Mouse (Mus musculus) midbrain, embryonic 10.5 days (tissue): ENCODE measurements around the gene Arhgef11. TPM values are rescaled to one million over a fixed set of nuclear protein-coding genes. Genes with fewer than 3 reads are reported as not detected.
"Not testable (repeated sequence)": the region's sequence is repeated elsewhere in the genome, so short reads cannot be mapped to it uniquely, and the experiment has no call there.

ENCODE experiments used
- DNase-seq: peaks from one replicate; pipeline ENCODE4 v3.0.0-alpha.2; 2017; ENCODE audit warnings: low spot score
- H3K27ac ChIP-seq: fragments of 300-500 bp; sonication (generic); replicated peaks from 2 replicates; pipeline ENCODE4 v1.5.1; 2016; ENCODE audit warnings: mild to moderate bottlenecking
- H3K27me3 ChIP-seq: fragments of 300-500 bp; sonication (generic); 2 replicates; pipeline ENCODE4 v1.6.1; 2016; ENCODE audit warnings: low read depth, mild to moderate bottlenecking; ENCODE audit not compliant: poor library complexity, severe bottlenecking
- H3K36me3 ChIP-seq: fragments of 300-500 bp; sonication (generic); 2 replicates; pipeline ENCODE4 v1.6.1; 2016; ENCODE audit warnings: mild to moderate bottlenecking, moderate library complexity
- H3K4me1 ChIP-seq: fragments of 300-500 bp; sonication (generic); 2 replicates; pipeline ENCODE4 v1.6.1; 2016
- H3K4me3 ChIP-seq: fragments of 300-500 bp; sonication (generic); 2 replicates; pipeline ENCODE4 v1.5.1; 2016; ENCODE audit warnings: mild to moderate bottlenecking, moderate library complexity
- H3K9me3 ChIP-seq: fragments of 300-500 bp; sonication (generic); replicated peaks from 2 replicates; pipeline ENCODE4 v1.6.1; 2016; ENCODE audit warnings: mild to moderate bottlenecking
- WGBS: fragments of 180-500 bp; shearing (Covaris S2); methylation state at CpG from one replicate; pipeline ENCODE4 v1.1.7; 2016; 5-methylcytosine and 5-hydroxymethylcytosine counted together
- polyA plus RNA-seq: library from polyadenylated mRNA; unstranded; fragments of >200 nt; fragmentation: Nextera tagmentation; extraction: Ambion mirVana; gene quantifications from 2 replicates; pipeline ENCODE4 v1.2.1, GENCODE M21; 2016

Arhgef11 gene
- 12.9 and 15.5 TPM in 2 replicates for polyA plus RNA-seq

DNA sequence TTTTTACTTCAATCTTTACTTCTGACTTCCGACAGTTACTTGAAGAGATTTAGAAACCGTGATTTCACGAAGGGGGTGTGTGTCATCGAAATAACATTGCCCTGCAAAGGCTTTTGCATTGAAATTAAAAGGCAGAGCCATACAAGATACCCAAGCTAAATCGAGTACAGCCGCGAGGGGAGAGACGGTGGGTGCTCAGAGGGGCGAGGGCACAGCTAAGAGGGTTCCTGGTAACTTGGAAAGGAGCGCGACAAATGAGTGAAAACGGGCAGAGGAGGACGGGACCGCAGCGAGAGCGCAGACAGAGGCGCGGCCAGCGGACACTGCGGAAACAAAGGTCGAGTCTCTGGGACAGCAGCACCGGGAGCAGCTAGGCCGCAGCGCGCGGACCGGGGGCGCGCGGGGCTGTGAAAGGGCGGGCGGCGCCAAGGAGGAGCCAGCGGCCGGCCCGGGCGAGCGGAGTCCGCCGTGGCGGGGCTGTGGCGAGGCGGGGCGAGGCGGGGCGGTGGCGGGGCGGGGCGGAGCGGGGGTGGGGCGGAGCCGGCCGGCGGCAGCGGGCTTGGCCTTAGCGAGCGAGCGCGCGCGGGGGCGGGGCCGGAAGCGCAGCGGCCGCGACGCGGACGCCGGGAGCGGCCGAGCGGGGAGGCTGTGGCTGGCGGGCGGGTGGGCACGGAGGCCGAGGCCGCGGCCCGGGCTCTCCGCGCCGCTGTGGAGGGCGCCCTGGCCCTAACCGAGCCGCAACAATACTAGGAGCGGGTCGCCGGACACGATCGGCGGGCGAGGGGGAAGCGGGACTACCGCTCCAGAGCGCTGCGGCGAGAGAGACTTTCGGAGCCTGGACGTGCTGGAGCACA, at the start of gene Arhgef11:
Arhgef11 (plus strand) TSS at position 603 of the 854 bp plus-strand sequence.
- Histone ChIP-seq H3K4me1 (peaks cover 45% of the 10 kb centered on the region), H3K27me3 (peaks cover 5% of the 10 kb centered on the region; the same call in 1 of the 2 replicates), H3K4me3 (peak within 1 kb of the TSS; percentile 82), H3K36me3 (no peaks in the 10 kb centered on the region), H3K27ac (peak within 1 kb of the TSS; percentile 91), H3K9me3 (no peaks in the 10 kb centered on the region)
- DNase-seq: peak; percentile 88
- under 1% methylated on average over 101 of the region's 101 CpGs for WGBS

DNA sequence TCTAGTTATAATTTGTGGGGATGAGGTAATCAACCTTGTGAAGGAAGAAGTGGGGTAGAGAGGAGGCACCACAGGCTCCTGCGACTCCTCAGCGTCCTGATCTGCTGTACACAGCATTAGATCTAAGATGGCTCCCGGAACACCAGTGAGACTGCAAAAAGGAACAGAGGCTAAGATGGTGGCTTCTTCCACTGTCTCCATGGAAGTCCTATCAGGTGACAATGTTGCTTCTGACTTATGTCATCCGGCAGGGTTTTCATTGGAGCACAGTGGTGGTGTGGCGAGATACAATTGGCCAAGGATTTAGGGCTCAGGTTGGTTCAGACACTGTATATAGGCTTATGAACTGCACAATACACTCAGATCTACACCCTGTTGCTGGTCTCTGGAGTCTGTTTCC, 48.7 kb upstream of the Arhgef11 start:
- Histone ChIP-seq H3K9me3 (no peaks in the 10 kb centered on the region), H3K36me3 (no peaks in the 10 kb centered on the region), H3K27me3 (no peaks in the 10 kb centered on the region), H3K27ac (no peak overlapping the region), H3K4me3 (no peak overlapping the region), H3K4me1 (peaks cover 18% of the 10 kb centered on the region)
- no peak for DNase-seq
- WGBS: 93% methylated on average over 5 of the region's 5 CpGs

DNA sequence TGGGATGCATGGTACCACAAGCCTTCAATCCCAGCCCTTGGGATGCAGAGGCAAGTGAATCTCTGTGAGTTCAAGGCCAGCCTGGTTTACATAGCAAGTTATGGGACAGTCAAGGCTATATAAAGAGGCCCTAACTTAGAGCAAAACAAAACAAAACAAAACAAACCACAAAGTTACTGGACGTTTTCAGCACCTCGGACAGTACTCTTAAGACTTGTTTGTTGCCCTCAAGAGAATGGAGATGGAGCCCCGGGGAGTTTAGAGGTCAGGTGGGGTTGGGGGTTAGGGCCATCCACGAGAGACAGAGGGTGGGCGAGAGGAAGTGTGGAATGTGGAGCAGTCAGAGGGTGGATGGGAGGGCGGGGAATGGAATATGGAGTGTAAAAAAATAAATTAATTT, 41.6 kb upstream of the Arhgef11 start:
- no peak for DNase-seq
- H3K27me3 ChIP-seq: no peaks in the 10 kb centered on the region
- no peaks in the 10 kb centered on the region for H3K36me3 ChIP-seq
- H3K27ac ChIP-seq: no peak overlapping the region
- H3K4me3 ChIP-seq: no peak overlapping the region
- peaks cover 7% of the 10 kb centered on the region; the same call in 1 of the 2 replicates for H3K9me3 ChIP-seq
- H3K4me1 ChIP-seq: no peaks in the 10 kb centered on the region
- 31% methylated on average over 6 of the region's 6 CpGs for WGBS

DNA sequence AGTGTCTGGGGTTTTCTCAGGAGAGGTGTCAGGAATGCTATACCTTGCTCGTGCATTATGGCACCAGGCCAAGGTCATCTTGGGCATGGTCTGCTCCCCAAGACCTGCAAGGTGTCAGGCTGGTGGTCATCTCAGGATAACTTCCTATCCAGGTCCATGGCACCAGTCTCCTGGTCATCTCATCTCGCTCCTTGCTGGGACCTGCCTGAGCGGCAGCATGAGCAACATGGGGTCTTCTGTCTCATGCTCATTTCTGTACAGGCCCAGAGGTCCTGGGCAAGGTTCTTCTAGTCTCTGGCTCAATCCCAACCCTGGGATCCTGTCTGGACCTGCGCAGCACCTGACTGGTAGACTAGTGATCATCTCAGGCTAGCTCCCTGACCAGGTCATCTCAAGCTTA, 35.1 kb upstream of the Arhgef11 start:
- 95% methylated on average over 4 of the region's 4 CpGs for WGBS
- Histone ChIP-seq H3K27ac (no peak overlapping the region), H3K4me3 (no peak overlapping the region), H3K4me1 (no peaks in the 10 kb centered on the region), H3K27me3 (no peaks in the 10 kb centered on the region), H3K9me3 (peaks cover 14% of the 10 kb centered on the region; the same call in 1 of the 2 replicates), H3K36me3 (no peaks in the 10 kb centered on the region)
- DNase-seq: no peak

DNA sequence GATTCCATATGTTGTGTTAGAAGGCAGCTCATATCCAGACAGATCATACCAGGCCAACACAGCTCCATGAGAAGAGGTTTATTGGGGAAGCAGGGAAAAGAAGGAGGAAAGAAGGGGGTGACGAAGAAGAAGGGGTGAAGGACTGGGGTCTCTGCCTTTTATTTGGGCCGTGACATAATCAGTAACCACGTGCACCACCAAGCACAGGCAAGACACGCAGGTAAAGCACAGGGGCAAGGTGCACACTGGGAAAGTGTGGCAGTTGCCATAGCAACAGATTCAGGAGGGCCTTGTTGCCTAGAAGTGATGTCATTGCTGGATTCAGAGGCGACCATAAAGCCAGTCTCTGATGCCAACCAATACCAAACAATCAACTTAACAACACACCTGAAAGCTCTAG, 23.6 kb upstream of the Arhgef11 start:
- Histone ChIP-seq H3K9me3 (peaks cover 3% of the 10 kb centered on the region; the same call in 1 of the 2 replicates), H3K27ac (no peak overlapping the region), H3K4me3 (no peak overlapping the region), H3K4me1 (no peaks in the 10 kb centered on the region), H3K36me3 (no peaks in the 10 kb centered on the region), H3K27me3 (no peaks in the 10 kb centered on the region)
- no peak for DNase-seq
- 81% methylated on average over 5 of the region's 5 CpGs for WGBS

DNA sequence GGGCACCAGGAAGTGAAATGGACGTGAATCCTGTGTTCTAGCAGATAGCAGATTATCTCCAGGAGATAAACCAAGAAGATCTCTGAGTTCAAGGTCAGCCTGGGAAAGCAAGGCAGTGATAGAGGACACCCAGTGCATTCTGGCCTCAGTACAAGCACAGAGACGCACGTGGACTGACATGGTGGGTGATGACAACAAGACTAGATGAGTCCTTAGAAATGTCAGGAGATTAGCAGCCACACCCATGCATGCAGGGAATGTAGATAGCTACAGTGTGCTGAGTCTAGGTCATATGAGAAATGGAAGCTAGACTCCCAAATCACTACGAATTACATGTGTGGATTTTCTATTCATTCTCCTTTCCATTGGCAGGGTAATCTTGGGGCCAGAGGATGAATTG, 22.0 kb upstream of the Arhgef11 start:
- H3K9me3 ChIP-seq: peaks cover 15% of the 10 kb centered on the region
- not testable (repeated sequence) for DNase-seq, H3K27me3 ChIP-seq, H3K27ac ChIP-seq, H3K4me3 ChIP-seq, H3K4me1 ChIP-seq, H3K36me3 ChIP-seq
- 83% methylated on average over 4 of the region's 4 CpGs for WGBS

DNA sequence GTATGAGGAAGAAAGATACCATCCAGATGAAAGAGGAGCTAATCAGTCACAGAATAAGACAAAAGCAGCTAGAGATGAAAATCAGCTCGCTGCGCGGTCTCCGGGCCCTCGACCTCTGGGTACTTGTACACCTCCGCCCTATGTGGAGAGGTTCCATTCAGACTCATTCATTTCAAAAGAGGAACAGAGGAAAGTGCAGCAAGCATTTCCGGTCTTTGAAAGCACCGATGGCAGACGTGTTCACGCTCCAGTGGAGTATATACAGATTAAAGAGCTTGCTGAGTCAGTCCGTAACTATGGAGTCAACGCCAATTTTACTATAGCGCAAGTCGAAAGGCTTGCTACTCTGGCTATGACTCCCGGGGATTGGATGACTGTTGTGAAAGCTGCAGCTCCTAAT, 16.3 kb upstream of the Arhgef11 start:
- WGBS: 92% methylated on average over 15 of the region's 15 CpGs
- H3K9me3 ChIP-seq: peaks cover 56% of the 10 kb centered on the region
- H3K36me3 ChIP-seq, DNase-seq, H3K4me1 ChIP-seq, H3K27me3 ChIP-seq, H3K27ac ChIP-seq, H3K4me3 ChIP-seq: not testable (repeated sequence)

DNA sequence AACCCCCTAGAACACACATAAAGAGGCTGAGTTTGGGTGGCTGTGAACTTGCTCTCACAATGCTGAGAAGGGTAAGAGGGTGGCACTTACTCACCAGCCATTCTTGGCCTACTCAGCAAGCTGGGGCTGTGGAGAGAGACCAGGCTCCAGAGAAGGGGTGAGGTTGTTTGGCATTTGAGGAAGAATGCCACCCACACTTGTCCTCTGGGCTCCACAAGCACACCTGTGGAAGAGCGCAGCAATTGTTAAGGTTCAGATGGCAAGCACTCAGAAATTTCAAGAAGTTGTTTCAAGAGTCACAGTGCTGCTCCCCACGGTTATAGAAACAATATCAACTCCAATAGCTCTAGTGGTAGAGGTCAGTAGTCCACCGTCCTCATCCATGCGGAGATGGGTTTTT, 1.0 kb upstream of the Arhgef11 start:
- no peaks in the 10 kb centered on the region for H3K36me3 ChIP-seq
- peak overlapping the region; percentile 82 for H3K4me3 ChIP-seq
- peaks cover 43% of the 10 kb centered on the region for H3K4me1 ChIP-seq
- no peaks in the 10 kb centered on the region for H3K9me3 ChIP-seq
- DNase-seq: no peak
- 69% methylated on average over 4 of the region's 4 CpGs for WGBS
- H3K27ac ChIP-seq: peak overlapping the region; percentile 91
- peaks cover 5% of the 10 kb centered on the region; the same call in 1 of the 2 replicates for H3K27me3 ChIP-seq

DNA sequence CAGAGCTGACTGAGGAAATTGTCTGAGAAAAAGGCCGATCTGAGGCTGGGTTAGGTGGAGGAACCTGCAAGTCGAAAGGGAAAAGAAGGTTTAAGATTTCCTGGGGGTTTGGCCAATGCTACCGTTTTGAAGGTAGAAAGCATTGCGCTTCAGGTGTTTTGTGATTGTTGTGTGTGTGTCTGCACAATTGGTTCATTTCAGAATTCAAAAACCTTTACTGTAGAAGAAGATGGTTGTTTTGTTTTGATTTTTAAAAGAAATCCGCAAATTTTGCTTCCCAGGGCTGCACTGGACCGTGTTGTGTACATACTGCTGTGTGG, 412 bp downstream of the Arhgef11 start:
- DNase-seq: no peak
- Histone ChIP-seq H3K36me3 (peaks cover 4% of the 10 kb centered on the region; the same call in 1 of the 2 replicates), H3K27me3 (peaks cover 5% of the 10 kb centered on the region; the same call in 1 of the 2 replicates), H3K4me1 (peaks cover 45% of the 10 kb centered on the region), H3K9me3 (no peaks in the 10 kb centered on the region), H3K4me3 (peak overlapping the region; percentile 82), H3K27ac (peak overlapping the region; percentile 91)
- 2% methylated on average over 6 of the region's 6 CpGs for WGBS

DNA sequence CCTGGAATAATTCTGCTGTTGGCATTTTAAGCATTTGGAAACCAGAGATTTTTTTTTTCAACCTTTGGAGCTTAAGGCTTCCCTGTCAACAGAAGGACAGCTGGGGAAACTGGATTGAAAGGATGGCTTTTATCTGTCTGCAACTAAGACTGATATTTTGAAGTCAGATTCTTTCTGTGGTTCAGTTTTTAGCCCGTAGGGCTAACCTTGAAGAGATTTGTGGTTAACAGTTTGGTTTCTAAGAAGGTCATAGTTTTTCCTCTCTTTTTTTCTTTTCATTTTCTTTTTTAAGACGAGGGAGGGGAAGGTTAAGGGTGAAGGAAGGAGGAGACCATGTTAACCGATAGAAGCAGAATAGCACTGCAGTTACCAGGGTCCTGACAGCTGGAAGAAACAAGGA, 881 bp downstream of the Arhgef11 start:
- H3K27ac ChIP-seq: peak overlapping the region; percentile 91
- peaks cover 45% of the 10 kb centered on the region for H3K4me1 ChIP-seq
- WGBS: 12% methylated on average over 3 of the region's 3 CpGs
- DNase-seq: no peak
- peak overlapping the region; percentile 82 for H3K4me3 ChIP-seq
- peaks cover 5% of the 10 kb centered on the region; the same call in 1 of the 2 replicates for H3K27me3 ChIP-seq
- no peaks in the 10 kb centered on the region for H3K9me3 ChIP-seq
- peaks cover 8% of the 10 kb centered on the region; the same call in 1 of the 2 replicates for H3K36me3 ChIP-seq

DNA sequence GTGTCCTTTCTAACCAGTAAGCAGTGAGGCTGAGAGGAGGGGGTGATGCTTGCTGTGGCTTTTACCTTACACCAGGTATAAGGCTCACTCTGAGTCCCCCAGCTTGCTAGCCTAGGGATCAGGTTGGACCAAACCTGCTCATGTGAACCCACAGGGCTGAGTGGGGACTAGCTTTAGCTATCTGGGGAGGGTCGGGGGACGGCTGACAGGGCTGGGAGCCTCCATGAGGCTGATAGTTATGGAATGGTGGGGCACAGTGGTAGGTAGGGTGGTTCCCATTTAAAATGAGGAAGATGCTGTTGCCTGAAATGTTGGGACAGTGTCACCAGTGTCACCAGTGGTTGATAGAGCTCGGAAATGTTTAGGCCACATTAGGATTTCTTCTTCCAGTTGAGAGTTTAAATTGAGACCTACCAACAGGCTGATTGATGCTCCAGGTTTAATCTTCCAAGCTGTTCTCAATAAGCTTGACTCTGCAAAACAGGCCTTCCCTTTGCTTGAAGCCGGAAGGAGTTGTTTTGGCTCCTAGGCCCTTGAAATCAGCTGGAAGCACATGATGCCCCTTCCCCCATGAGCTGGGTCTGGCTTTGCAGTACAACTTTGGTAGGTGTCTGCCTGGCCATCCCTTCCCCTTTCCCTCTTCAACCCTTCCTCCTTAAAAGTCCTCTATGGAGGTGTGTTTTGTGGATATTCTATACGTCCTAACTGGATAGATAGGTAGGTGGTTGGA, 1.8 kb downstream of the Arhgef11 start:
- H3K4me3 ChIP-seq: peak overlapping the region; percentile 82
- no peaks in the 10 kb centered on the region for H3K9me3 ChIP-seq
- peaks cover 10% of the 10 kb centered on the region; the same call in 1 of the 2 replicates for H3K36me3 ChIP-seq
- DNase-seq: no peak
- peak overlapping the region; percentile 52; the same call in 1 of the 2 replicates for H3K27ac ChIP-seq
- H3K27me3 ChIP-seq: peaks cover 5% of the 10 kb centered on the region; the same call in 1 of the 2 replicates
- H3K4me1 ChIP-seq: peaks cover 45% of the 10 kb centered on the region
- WGBS: 69% methylated on average over 5 of the region's 5 CpGs

DNA sequence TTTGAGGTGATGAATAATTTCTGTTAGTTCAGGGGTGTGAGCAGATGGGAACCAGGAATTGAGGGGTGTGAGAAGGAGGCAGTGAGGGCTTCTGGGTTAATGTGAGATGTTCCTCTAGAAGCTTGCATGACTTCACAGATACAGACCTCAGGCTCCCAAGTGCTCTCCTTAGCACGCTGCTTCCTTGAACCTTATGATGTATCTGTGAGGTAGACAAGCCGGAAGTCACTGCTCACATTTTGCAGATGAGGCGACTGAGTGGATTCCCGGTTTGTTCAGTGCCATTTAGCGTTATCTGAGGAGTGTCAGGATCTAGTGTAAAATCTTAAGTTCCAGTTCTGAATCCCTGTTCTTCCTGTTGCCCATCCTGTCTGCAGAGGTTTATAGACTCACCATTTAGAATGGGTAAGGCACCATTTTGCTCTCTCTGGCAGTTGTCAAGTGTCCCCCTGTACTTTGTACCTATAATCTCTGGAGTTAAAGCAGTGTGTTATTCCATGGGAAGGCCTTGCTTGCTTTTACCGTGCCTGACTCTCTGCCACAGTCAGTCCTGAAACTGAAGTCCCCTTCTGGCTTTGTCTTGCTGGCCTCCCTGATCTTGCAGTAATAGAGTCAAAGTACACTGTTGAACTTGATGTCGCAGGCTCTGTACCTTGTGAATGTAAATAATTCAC, 3.0 kb downstream of the Arhgef11 start:
- DNase-seq: no peak
- Histone ChIP-seq H3K4me3 (peak overlapping the region; percentile 82), H3K4me1 (peaks cover 45% of the 10 kb centered on the region), H3K27me3 (peaks cover 5% of the 10 kb centered on the region; the same call in 1 of the 2 replicates), H3K36me3 (peaks cover 10% of the 10 kb centered on the region; the same call in 1 of the 2 replicates), H3K9me3 (no peaks in the 10 kb centered on the region), H3K27ac (no peak overlapping the region)
- 90% methylated on average over 7 of the region's 7 CpGs for WGBS
